Mouse (Mus musculus) 416B (cell line): ENCODE measurements around the gene Epc2.
A peak's percentile ranks its signal among the peaks of the same experiment; 100 is the strongest.
"Not testable (repeated sequence)": the region's sequence is repeated elsewhere in the genome, so short reads cannot be mapped to it uniquely, and the experiment has no call there.

ENCODE experiments used
- DNase-seq: peaks from one replicate; pipeline ENCODE4 v3.0.0; 2011; ENCODE audit warnings: low read depth

Epc2 gene

DNA sequence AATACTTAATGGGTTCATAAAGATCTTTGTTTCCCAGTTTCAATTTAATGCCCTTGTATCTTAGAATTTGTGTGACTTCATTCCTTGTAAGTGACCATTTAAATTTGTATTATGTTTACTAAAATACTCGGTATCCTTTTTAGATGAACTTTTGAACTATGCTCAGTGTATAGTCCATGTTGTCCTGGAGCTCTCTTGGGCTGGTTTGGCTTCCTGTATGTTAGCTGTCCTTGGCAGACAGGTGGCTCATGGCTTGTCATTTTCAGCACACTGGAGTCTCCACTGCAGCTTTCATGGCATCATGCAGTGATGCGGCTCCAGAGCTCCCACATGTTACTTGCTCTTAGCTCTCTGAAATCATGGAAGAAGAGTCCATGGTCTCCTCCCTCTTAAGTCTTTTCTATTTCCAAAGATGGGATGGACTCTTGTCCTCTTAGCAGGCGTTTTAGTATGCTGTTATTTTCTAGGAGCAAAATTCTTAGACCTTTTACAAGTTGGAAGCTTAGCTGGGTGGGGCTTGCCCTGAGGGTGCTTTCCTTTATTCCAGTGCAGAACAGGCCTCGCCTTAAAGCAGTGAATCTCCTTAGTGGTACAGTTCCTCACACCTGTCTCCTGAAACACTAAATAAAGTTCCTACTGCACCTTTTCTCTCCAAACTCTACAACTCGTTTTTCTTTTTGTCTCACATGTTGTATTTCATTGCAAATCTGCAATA, 20.5 kb downstream of the Epc2 start:
- no peak for DNase-seq

DNA sequence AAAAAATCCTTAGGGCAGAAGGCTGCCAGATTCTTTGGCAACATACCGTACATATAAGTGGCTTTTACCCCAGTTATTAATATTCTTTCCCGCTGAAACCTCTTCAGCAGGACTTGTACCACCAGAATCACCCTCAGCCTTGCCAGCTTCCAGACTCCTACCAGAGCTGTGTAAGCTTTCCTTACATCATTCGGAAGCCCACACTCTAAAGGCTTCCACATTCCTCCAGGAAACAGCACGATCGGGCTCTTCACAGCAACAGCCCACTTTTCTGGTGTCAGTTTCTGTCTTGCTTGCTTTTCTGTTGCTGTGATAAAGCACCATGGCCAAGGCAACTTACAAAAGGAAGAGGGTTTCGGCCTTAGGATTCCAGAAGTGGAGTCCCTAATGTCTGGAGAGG, 21.2 kb downstream of the Epc2 start:
- no peak for DNase-seq

- DNase-seq: no peak
These were observed 30.9 kb downstream of the Epc2 start for GRCm38 (mm10) chr2:49482146-49482545.

DNA sequence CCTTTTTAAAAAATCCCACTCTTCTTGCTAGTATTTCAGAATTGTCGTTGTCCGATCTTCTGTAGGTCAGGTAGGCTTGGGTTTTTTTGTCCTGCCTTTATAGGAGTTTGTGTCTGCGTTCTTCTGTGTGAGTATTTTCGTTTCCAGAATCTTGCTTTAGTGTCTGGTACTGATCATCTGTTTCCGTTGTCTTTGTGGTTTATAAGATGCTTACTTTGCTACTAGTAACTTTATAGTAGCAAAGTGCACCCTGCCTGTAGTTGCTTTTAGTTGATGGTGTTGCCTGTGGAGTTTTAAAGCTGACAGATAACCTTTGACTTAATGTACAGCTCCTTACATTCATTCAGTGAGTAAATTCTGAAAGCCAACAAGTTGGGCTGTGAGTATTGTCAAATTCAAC, 32.1 kb downstream of the Epc2 start:
- no peak for DNase-seq

DNA sequence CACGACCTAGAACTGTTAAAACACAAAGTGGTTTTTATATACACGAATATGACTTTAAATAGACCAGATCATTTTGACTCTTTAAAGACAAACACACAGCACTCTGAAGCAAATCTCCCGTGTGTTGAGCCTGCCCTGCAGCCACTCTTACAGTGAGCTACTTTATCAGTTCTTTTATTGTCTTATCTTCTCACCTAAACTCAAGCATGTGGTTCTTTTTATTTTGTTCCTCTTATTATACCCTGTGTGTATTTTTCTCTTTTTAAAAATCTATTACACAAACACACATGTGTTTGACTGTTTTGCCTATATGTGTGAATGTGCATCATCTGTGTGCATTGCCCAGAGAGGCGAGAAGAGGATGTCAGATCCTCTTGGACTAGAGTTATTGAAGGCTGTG, 50.1 kb downstream of the Epc2 start:
- no peak for DNase-seq

DNA sequence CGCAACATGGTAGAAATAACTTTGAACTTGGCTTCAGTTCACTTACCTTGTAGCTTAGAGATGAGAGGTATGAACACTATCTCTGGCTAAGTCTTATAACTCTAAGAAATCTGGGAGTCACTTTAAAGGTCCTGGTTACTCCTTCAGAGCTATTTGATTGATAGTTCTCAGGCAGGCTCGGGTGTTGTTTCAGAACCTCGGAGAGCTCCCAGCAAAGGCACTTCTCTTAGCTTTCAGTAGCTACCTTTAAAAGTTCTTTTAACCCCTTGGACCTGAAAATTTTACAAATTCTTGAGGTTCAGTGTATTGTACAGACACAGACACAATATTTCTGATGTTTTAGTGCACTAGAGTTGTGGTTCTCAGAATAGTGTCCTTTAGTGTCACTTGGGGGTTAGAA, 52.3 kb downstream of the Epc2 start:
- peak; percentile 66 for DNase-seq

- DNase-seq: not testable (repeated sequence)
These were observed 53.9 kb downstream of the Epc2 start for GRCm38 (mm10) chr2:49505151-49505550.

GRCm38 (mm10) chr2:49510832-49511231, 59.5 kb downstream of the Epc2 start:
- no peak for DNase-seq

DNA sequence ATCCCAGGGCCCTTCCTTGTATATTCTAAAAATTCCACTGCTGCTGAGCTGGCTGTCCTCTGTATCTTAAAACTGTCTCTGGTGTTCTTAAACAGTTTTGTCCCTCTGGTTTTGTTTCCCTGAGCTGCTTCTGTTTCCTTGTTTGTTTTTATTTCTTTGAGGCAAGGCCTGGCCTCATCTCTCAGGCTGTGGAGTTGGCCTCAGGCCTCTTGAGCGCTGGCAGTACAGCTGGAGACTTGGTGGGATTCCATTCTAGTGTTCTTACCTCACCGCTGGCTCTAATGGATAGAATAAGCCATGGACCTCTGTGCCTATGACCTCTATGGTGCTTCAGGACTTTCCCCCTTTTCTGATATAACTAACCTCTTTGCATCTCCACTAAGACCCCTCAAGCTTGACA, 64.7 kb downstream of the Epc2 start:
- DNase-seq: no peak

GRCm38 (mm10) chr2:49520409-49520808, 69.1 kb downstream of the Epc2 start:
- DNase-seq: no peak

DNA sequence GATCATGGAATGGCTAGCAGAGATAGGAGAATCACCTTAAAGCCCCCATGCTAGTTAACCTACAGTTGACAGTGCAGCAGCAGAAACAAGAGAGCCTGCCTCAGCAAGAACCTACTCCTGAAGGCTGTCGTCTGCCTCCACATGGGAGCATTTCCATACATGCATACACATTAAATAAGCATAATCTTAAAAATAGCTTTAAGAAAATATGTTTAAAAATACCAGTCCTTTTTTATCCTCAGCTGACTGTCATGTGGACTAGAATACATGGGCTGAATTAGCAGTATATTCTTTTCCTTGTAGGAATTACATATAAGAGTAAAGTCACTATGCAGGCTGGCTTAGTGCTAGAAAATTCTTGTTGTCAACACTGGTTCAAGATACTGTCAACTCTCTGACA, 69.7 kb downstream of the Epc2 start:
- no peak for DNase-seq

GRCm38 (mm10) chr2:49521564-49521963, 70.3 kb downstream of the Epc2 start:
- no peak for DNase-seq

DNA sequence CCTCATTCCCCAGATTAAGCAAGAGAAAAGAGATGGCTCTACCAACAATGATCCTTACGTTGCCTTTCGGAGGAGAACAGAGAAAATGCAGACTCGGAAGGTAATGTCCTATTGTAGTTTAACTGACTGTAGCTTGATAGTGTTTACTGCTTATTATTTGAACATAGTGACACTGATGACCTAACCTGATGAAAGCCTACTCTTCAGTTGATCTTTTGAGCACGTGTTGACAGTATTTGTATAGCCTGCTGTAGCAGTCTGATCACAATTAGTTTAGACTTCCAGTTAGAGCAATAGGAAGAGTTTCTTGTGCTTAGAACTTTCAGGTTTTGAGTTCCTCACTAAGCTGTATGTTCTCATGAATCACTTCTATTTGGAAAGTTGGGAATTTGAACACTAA, 71.3 kb downstream of the Epc2 start:
- DNase-seq: no peak

DNA sequence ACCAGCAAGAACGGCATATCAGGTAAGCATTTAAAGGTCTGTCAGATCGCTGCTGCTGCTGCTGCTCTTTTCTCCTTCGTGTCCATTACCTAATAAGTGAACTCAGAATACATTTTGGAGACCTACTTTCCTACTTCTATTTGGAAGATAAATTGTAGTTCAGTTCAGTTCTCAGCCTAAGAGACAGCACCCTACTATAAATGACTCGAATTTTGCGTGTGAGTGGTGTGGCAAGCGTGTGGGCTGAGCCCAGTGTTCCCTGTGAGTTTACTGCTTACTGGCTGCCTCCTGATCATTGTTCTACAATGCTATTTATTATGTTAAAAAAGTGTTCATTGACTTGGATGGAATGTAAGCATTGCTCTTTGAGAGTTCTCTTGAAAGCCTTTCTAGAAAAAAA, 85.9 kb downstream of the Epc2 start:
- no peak for DNase-seq

GRCm38 (mm10) chr2:49538056-49538455, 86.8 kb downstream of the Epc2 start:
- DNase-seq: peak; percentile 29

- no peak for DNase-seq
These were observed 88.5 kb downstream of the Epc2 start for GRCm38 (mm10) chr2:49539745-49540144.

- no peak for DNase-seq
These were observed 96.5 kb downstream of the Epc2 start for GRCm38 (mm10) chr2:49547813-49548212.

- DNase-seq: no peak
These were observed 97.2 kb downstream of the Epc2 start for GRCm38 (mm10) chr2:49548492-49548891.

- DNase-seq: peak; percentile 15
These were observed 101.8 kb downstream of the Epc2 start for GRCm38 (mm10) chr2:49553096-49553495.

GRCm38 (mm10) chr2:49557339-49557738, 106.1 kb downstream of the Epc2 start:
- no peak for DNase-seq

- DNase-seq: no peak
These were observed 107.1 kb downstream of the Epc2 start for GRCm38 (mm10) chr2:49558361-49558760.

DNA sequence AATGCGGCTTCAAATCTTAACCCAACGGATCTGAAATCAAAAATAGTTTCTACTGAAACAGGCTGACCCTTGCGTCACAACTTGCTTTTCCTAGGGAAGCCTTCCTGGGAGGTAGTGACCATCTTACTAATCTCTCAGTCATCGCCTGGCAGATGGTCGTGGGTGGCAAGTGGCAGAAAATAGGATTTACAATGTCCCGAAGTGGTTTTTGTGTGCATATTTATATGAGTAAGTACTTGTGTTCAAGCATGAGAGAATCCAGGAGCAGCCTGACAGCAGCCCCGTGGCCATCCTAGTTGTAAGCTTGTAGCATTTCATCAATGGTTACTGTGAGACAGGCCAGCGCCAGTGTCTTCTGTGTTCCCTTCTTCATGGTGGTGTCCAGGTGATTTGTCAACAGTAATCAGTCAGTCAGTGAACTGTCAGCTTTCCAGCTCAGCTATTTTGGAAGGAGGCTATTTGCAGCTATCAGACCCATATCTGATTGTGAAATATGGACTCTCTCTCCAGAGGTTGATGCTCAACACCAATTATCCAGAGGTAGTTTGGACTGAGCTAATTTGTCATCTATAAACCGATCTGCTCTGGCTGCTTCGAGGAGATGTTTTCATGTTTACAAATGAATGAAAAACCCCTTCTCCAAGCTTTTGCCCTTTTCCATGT, 111.5 kb downstream of the Epc2 start:
- no peak for DNase-seq

DNA sequence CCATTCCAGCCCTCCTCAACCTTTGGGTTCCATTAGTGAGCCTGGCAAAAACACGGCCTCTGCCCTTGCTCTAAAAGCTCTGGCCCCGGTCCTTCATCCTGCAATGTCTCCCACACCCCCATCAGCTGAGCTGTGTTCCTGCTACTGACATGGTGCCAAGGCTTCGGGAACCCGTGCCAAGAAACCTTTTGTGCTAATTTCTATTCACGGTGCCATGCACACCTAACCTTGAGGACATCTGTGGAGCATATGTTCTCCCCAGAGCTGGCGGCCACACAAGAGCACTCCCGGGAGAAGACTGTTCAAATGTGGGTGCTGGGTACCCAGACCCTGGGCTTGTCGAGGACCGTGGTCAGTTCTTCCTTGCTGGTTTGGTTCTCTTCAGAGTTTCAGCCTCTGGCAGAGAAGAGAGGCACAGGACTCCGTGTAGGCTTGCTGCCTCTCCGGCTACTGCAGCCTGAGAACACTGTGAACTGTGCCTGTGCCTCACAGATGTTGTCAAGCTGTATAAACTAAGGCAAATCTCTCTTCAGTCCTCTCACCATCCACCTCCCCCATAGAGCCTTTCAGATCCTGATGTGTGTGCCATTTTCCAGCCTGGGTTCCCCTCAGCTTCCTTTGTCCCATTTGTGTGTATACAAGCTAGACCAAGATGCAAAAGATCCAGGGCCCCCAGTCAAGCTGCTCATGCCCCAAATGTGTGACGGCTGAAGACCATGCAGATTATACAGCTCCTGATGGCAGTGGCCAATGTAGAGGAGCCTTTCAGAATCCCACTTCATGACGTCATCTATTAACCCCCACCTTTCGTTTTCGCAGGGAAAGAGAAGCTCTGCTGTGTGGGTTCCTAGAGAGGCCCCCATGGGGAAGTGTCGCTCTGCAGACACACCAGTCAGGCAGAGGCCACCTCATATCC, 118.8 kb downstream of the Epc2 start:
- no peak for DNase-seq
